Mouse (Mus musculus): Measurements from ENCODE around the gene Amotl2.
A peak's percentile ranks its signal among the peaks of the same experiment; 100 is the strongest.

Amotl2 gene

DNA sequence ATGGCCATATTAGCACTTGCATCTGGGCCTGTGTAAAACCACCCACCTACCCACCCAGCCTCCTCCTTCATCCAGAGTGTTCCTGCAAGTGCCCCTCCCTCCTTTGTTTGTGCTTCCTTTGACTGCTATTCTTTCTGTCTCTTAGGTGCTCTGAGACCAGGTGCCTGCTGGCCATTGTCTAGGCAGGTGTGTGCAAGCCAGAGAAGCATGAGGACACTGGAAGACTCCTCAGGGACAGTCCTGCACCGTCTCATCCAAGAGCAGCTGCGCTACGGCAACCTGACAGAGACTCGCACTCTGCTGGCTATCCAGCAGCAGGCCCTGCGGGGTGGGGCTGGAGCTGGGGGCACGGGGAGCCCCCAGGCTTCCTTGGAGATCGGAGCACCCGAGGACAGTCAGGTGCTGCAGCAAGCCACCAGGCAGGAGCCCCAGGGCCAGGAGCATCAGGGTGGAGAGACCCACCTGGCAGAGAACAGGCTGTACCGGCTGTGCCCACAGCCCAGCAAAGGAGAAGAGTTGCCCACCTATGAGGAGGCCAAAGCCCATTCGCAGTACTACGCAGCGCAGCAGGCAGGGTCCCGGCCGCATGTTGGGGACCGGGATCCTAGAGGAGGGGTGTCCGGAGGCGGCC, 3.6 kb downstream of the Amotl2 start:
- DNase-seq = no peak

- DNase-seq = no peak
These were observed 4.2 kb downstream of the Amotl2 start for GRCm38 (mm10) chr9:102720567-102721167.

GRCm38 (mm10) chr9:102721406-102721978, 5.0 kb downstream of the Amotl2 start:
- DNase-seq = peak; percentile 63

DNA sequence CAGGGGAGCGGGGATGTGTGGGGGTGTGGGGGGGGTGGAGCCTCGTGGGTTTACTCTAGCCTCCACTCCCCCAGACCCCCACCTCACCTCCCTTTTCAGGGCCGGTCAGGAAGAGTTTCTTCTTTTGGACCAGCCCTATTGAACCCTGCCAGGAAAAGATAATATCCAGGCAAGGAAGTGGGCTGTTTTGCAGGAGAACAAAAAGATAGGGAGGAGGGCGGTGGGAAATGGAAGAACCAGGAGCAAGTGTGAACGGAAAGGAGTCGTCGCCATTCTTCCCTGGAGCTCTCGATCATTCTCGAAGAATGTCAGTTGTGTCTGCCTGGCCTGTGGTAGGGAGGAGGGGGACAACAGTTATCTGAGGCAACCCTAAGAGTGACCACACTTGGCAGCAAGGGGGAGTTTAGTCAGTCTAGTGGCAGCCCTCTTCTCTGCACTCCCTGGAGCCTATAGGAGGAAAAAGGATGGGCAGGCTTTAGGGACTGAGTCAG, 5.6 kb downstream of the Amotl2 start:
- peak; percentile 71 for DNase-seq

DNA sequence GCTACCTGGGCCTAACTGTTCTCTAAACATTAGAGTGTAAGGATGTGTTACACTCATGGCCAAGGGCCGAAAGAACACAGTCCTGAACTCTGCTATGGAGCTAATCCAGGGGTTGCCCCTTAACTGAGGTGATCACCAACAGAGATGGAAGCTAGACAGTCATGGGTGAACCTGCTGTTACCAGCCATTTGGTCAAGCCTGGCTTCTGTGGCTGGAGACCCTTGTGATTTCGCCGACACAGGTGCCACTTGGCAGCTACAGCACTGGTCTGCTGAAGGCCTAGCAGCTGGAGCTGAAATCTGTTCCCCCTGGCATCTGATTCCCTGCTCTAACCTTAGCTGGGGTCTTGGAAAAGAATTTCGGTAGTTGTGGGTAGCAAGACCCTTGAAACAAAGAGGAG, 6.3 kb downstream of the Amotl2 start:
- no peak for DNase-seq

DNA sequence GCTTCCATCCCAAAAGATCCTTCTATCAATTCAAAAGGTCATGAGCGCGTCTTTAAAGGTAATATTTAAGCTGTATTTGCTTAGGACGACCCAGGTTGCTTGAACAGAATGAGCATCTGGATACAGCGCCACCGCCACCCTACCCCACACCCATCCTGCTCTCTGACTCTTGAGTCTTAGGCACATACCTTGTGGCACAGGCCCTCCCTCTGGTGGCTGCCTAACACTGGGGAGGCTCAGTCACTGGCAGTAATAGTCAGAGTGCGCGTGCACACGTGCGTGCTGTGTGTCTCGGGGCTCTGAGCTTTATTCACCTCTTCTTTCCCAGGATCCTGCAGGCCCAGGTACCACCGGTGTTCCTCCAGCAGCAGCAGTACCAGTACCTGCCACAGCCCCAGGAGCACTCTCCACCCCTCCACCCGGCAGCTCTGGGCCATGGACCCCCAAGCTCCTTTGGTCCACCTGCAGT, 6.8 kb downstream of the Amotl2 start:
- peak; percentile 34 for DNase-seq

DNA sequence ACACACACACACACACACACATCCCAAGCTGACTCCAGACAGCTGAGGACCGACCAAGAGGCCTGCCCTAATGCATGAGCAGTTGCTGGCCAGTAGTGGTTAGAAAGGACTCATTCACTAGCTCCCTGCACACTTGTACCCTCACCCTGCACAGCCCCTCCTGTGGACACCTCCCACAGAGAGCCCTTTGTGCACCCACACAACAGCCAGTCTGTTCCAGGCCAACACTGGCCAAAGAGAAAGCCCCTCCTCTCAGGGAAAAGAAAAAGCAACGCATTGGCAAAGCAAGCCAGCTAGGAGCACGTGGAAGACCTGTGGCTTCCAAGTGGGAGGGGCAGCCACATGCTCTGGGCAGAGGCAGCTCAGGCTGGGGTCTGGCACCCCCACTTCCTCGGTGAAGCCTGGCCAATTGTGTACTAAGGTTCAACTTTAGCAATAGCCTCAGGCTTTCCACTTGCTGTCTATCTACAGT, 7.6 kb downstream of the Amotl2 start:
- peak; percentile 74 for DNase-seq

DNA sequence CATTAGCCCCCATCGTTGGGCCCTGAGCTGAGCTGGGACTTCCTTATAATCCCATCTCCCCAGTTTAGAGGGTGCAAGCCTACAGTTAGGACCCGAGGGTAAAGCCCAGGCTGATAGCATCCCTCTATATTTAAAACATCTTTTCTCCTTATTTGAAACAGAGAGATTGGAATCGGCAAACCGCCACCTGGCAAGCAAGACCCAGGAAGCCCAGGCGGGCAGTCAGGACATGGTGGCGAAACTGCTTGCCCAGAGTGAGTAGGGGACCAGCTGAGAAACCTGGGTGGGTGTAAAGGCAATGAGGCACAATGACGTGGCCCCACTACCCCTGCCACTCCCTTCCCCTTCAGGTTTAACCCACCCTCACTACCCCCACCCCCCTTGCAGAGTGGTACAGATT, 8.5 kb downstream of the Amotl2 start:
- DNase-seq = no peak

DNA sequence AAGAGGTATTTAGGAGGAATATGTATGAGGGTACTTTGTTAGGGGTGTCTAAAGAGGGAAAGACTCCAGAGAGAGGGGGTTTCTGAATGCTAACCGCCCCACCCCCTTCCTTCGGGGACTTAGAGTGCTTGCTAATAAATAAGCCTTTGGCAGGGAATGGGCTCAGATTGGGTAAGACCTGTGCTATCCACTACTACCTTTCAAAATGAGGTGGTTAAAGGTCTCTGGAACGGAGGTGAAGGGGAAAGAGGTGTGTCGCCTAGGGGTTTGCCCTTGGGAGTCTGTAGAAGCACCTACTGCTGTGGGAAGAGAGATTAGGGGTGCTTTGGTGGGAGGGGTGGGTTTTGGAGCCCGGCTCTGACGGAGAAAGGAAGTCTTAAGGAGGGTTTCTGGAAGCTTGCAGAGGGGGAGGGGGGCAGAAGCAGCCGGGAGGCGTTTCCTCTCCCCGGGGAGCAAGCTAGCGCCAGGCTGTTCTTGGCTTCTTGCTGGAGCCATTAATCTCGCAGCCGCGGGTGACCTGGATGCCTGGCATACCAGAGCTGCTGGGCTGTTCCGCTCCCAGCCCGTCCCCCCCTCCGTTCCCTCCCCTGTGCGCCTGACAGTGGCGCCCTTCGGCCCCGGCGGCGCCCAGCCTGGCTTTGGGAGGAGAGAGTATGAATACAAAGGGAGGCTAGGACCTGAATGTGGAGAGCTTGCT, 9.6 kb downstream of the Amotl2 start:
- peak; percentile 95 for DNase-seq

DNA sequence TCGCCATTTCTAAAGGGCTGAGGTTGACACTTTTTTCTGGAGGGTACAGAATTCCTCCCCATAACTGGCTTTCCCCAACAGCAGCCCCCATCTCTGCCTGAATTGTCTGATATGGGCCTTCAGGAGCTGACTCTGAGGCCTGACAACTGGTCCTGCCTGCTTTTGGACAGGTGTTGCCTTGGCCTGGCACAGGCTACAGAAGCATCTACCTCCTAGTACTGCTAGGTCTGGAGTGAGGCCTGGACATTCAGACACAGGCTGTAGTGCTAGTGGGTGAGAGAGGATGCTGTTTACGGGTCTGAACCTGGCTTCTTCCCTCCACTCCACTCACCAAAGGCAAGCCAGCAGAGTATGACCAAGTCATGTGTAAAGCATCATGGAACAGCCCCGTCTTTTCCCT, 10.3 kb downstream of the Amotl2 start:
- no peak for DNase-seq

GRCm38 (mm10) chr9:102727662-102728468, 11.4 kb downstream of the Amotl2 start:
- no peak for DNase-seq

- no peak for DNase-seq
These were observed 11.9 kb downstream of the Amotl2 start for GRCm38 (mm10) chr9:102728469-102728747.

DNA sequence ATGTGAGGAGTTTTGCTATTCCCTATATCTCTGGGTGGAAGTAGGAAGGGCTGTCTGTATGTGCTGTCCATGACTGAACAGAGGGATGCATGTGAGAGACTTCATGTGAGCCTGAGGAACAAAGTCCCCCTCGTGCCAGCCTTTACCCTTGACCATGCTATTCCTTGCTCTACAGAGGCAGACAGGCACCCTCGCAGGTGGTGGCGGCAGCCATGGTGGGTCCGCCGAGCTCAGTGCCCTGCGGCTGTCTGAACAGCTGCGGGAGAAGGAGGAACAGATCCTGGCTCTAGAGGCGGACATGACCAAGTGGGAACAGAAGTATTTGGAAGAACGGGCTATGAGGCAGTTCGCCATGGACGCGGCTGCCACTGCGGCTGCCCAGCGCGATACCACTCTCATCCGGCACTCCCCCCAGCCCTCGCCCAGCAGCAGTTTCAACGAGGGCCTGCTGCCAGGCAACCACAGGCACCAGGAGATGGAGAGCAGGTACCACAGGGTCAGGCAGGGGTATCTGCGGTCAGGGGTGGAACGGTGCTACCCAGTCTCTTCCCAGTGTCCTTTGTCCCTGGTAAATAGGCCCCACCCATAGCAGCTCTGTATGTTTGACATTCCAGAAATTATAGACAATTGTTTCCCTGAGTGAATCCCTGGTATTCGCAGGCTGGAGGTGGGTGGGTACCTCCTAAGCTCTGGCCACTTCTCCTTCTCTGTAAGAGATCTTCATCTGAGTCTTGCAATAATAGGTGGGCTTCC, 12.8 kb downstream of the Amotl2 start:
- DNase-seq = peak; percentile 29

DNA sequence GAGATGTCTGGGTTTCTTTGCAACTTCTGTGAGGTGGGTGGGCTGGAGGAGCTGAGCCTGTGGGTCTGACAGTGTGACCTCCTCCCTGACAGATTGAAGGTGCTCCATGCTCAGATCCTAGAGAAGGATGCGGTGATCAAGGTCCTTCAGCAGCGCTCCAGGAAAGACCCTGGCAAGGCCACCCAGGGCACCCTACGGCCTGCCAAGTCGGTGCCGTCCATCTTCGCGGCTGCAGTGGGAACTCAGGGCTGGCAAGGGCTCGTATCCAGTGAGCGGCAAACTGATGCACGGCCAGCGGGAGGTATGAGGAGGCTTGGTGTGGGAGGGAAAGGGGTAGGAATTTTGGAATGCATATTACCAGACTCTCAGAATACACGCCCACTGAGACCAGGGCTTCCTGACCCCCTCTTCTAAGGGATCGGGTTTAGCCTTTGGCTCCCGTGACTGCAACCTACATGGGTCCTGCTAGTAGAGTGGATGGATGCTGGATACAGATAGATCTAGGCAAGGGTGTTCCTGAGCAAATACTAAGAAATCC, 13.5 kb downstream of the Amotl2 start:
- DNase-seq = no peak

GRCm38 (mm10) chr9:102731044-102731471, 14.6 kb downstream of the Amotl2 start:
- DNase-seq = peak; percentile 29

DNA sequence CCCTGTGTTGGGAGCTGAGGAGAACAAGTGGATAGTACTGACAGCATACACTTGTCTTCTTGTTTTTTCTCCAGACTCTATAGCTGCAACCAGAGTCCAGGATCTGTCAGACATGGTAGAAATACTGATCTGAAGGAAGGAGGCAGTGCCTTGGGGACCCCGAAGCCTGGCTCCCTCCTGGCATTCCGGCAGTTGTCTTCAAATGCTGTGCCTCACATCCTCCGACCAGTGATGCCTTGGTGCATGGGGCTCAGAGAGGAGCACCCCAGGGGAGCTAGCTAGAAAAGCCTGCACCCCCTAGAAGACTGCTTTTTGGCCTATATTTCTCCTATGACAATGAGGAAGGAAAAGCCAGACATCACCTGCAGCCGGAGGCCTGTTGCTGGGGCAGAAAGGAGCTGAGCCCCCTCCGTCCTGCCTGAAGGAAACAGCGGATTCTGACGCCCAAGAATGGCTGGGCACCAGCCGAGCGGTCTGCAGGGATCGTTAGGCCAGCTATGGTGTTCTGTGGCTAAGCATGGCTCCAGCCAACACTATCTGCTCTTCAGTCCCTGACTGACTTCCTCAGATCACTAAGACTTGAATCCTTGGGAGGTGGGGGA, 15.2 kb downstream of the Amotl2 start:
- no peak for DNase-seq

- DNase-seq = no peak
These were observed 15.9 kb downstream of the Amotl2 start for GRCm38 (mm10) chr9:102732326-102732865.

DNA sequence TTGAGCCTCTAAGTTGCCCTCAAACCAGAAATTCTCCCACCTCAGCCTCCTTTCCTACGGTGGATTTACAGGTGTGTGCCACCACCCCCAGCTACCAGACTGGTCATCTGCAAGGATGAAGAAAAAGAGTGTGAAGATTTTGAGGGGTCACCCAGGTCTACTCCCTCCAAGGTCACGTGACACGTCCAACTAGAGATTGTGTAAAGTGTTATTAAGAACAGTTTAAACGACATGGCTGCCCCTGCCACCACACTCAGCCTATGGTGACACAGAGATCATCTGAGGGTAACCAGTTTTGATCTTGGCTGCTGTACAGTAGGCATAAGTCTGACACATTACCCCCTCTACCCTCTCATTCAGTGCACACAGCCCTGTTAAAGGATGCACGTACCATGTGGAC, 17.0 kb downstream of the Amotl2 start:
- no peak for DNase-seq

DNA sequence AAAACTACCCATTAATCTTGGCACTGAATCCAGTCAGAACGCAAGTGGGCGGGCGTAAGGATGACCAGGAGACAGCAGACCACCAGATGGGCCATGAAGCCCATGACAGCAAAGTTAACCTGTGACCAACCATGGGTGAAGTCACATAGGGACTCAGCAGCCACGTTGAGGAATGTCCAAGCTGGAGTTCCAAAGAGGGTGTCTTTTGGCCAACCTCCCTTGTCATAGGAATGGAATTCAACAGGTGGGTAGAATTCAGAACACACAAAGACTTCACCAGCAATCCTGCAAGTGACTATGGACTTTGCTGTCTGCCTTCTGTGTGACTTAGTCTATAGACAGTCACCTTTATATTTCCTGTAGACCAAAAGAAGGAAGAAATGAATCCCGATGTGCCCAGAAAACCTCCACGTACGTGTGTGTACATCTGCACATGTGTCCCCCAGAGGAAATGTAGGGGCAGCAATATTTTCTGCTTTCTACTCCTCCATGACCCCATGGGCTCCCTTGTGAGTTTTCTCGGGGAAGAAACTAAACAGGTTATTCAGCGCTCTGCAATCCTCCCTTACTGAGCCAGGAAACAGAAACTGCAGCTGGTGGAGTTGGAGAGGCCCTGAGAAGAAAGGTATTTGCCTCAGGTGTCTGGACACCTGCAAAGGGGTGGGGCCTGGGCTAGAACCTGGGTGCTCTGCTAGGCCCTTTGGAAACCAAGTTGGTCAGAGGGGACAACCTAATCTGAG, 17.7 kb downstream of the Amotl2 start:
- peak; percentile 40 for DNase-seq

DNA sequence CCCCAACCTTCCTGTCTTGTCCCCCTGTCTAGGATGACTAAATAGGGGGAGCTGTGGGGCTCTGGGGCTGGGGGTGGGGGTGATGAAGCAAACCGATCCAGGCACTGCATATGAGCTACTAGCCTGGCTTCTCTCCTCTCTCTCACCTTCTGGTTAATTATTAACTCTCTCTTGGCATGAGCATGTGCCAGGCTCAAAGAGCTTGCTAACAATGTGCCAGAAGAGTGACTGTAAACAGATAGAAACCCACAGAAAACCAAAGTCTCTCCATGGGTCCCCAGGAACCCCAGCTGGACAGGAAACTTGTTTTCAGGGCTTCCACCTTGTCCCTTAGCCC, 18.2 kb downstream of the Amotl2 start:
- peak; percentile 42 for DNase-seq

- DNase-seq = no peak
These were observed 18.8 kb downstream of the Amotl2 start for GRCm38 (mm10) chr9:102735231-102735630.
